Mouse (Mus musculus) C2C12 (cell line): ENCODE measurements around the gene Homer3. TPM values are rescaled to one million over a fixed set of nuclear protein-coding genes. Genes with fewer than 3 reads are reported as not detected.

ENCODE experiments used
- H3K27me3 ChIP-seq: one replicate; pipeline ENCODE4 v1.6.1; 2011; ENCODE audit not compliant: control insufficient read depth, insufficient read depth, insufficient read length
- H3K36me3 ChIP-seq: one replicate; pipeline ENCODE4 v1.6.1; 2011; ENCODE audit not compliant: control insufficient read depth, insufficient read depth
- H3K4me3 ChIP-seq: one replicate; pipeline ENCODE4 v1.5.1; 2011; ENCODE audit warnings: mild to moderate bottlenecking, control low read depth; ENCODE audit not compliant: poor library complexity, insufficient read depth, severe bottlenecking
- H3K79me2 ChIP-seq: one replicate; pipeline ENCODE4 v1.6.1; 2011; ENCODE audit not compliant: control insufficient read depth, insufficient read depth
- H3K79me3 ChIP-seq: one replicate; pipeline ENCODE4 v1.6.1; 2011; ENCODE audit warnings: low read depth, control low read depth
- H3ac ChIP-seq: one replicate; pipeline ENCODE3; 2011; ENCODE audit warnings: low read depth; ENCODE audit not compliant: control insufficient read depth, insufficient read length
- CEBPB ChIP-seq: IDR thresholded peaks from one replicate; pipeline ENCODE4 v1.6.1; 2011; ENCODE audit warnings: low read depth, mild to moderate bottlenecking, control low read depth, moderate library complexity
- CTCF ChIP-seq: IDR thresholded peaks from one replicate; pipeline ENCODE4 v1.5.1; 2011; ENCODE audit not compliant: control insufficient read depth, insufficient read depth, insufficient read length
- FOSL1 ChIP-seq: IDR thresholded peaks from one replicate; pipeline ENCODE4 v1.8.0; 2011; ENCODE audit warnings: mild to moderate bottlenecking, low read length; ENCODE audit not compliant: poor library complexity, insufficient read depth, severe bottlenecking
- MAX ChIP-seq: IDR thresholded peaks from one replicate; pipeline ENCODE4 v1.6.1; 2011; ENCODE audit warnings: mild to moderate bottlenecking, control low read depth
- MYOD1 ChIP-seq: IDR thresholded peaks from one replicate; pipeline ENCODE4 v1.6.1; 2011; ENCODE audit warnings: low read depth; ENCODE audit not compliant: control insufficient read depth, insufficient read length
- MYOG ChIP-seq: IDR thresholded peaks from one replicate; pipeline ENCODE4 v1.6.1; 2011; ENCODE audit not compliant: control insufficient read depth, insufficient read length; ENCODE audit errors: extremely low read depth
- USF1 ChIP-seq: IDR thresholded peaks from one replicate; pipeline ENCODE4 v1.6.1; 2011; ENCODE audit warnings: low read depth, mild to moderate bottlenecking, control low read depth, moderate library complexity
- polyA plus RNA-seq: library from polyadenylated mRNA; unstranded; fragments of >200 nt; fragmentation: generic; extraction: Trizol; gene quantifications from one replicate; pipeline ENCODE4 v1.2.1, GENCODE M21; 2012; ENCODE audit warnings: missing spikeins

Gene Homer3
- polyA plus RNA-seq, 1 experiment = 66.5 TPM

DNA sequence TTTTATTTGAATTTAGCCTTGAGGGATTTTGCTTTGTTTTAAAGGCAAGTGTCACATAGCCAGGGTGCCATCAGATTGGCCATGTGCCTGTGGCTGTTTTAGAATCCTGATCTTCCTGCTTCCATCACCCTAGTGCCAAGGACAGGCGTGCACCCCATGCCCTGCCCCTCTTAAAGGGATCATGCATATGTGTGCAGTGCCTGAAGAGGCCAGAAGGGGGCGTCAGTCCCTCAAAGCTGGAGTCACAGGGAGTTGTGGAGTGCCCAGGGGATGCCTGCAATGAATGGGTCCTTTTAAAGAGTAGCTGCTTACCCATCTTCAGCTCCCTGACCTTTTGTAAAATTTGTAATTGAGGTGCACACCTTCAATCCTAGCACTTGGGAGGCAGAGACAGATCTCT lies 26.7 kb downstream of the Homer3 start:
- TF ChIP-seq MAX (no peak), CTCF (peak; percentile 60), MYOD1 (no peak)
- peaks cover 28% of the 10 kb centered on the region for H3K36me3 ChIP-seq
- no peak overlapping the region for H3ac ChIP-seq
- H3K4me3 ChIP-seq = no peak overlapping the region
- H3K79me2 ChIP-seq = peaks cover 11% of the 10 kb centered on the region
- no peaks in the 10 kb centered on the region for H3K27me3 ChIP-seq
- no peaks in the 10 kb centered on the region for H3K79me3 ChIP-seq

DNA sequence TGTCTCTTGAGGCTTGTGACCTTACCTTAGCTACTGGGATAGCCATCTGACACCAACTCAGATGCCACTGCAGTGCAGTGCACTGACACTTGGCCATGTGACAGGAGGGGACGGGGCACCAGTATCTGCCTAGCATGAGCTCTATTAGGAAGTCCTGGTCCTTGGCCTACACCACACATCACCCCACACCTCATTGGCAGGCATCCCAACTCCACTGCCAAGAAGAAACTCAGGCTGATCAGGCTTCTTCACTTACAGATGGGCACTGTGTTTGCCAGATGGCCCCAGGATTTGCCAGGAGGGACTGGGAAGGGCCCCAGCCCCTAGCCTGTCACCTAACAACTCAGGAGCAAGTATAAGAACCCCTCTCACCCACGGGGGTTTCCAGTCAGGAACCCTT lies 30.8 kb downstream of the Homer3 start:
- Histone ChIP-seq H3K36me3 (peaks cover 16% of the 10 kb centered on the region), H3K79me3 (no peaks in the 10 kb centered on the region), H3K79me2 (no peaks in the 10 kb centered on the region), H3K4me3 (no peak overlapping the region), H3K27me3 (no peaks in the 10 kb centered on the region), H3ac (no peak overlapping the region)
- no peak for TF ChIP-seq CTCF
- no peak for TF ChIP-seq FOSL1
- TF ChIP-seq MAX = no peak
- TF ChIP-seq MYOD1 = no peak
- no peak for TF ChIP-seq CEBPB
- no peak for TF ChIP-seq USF1
- no peak for TF ChIP-seq MYOG

DNA sequence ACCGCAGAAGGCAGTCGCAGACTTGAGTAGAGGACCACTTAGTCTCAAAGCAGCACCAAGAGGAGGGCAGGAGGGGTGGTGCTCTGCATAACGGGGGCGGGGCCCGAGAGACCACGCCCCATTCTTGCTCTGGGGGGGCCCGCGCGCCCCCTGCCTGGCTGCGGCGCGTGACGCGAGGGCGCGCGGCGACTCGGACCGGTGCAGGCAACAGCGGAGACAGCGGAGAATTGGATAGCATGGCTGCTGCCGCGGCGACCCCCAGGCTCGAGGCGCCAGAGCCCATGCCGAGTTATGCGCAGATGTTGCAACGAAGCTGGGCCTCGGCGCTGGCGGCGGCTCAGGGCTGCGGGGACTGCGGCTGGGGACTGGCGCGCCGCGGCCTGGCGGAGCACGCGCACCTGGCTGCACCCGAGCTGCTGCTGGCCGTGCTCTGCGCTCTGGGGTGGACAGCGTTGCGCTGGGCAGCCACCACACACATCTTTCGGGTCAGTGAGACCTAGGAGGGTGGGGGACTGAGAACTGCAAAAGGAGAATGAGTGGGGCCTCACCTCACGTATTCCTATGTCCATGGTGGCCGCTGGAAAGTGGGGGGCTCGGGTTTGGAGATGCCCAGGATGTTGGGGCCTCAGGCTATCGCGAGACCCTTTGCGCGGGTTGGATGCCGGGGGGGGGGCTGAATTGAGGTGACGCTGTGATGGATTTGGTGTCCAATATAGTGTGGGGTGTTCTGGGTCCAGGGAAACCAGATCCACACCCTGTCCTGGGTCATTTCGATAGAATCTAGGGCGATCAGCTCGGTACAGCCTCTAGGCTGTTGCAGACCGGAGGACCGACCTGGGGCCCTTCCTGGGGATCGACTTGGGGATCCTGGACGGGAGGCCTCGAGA lies 33.2 kb downstream of the Homer3 start, which contains the start of gene Cers1:
Cers1 (plus strand) TSS at position 152 of the 887 bp plus-strand sequence.
- Histone ChIP-seq H3ac (peak within 1 kb of the TSS; percentile 32), H3K27me3 (no peaks in the 10 kb centered on the region), H3K79me2 (no peaks in the 10 kb centered on the region), H3K4me3 (no peak within 1 kb of the TSS), H3K36me3 (peaks cover 13% of the 10 kb centered on the region), H3K79me3 (no peaks in the 10 kb centered on the region)
- TF ChIP-seq CEBPB (no peak), MAX (no peak), FOSL1 (no peak), CTCF (no peak), MYOG (no peak)

DNA sequence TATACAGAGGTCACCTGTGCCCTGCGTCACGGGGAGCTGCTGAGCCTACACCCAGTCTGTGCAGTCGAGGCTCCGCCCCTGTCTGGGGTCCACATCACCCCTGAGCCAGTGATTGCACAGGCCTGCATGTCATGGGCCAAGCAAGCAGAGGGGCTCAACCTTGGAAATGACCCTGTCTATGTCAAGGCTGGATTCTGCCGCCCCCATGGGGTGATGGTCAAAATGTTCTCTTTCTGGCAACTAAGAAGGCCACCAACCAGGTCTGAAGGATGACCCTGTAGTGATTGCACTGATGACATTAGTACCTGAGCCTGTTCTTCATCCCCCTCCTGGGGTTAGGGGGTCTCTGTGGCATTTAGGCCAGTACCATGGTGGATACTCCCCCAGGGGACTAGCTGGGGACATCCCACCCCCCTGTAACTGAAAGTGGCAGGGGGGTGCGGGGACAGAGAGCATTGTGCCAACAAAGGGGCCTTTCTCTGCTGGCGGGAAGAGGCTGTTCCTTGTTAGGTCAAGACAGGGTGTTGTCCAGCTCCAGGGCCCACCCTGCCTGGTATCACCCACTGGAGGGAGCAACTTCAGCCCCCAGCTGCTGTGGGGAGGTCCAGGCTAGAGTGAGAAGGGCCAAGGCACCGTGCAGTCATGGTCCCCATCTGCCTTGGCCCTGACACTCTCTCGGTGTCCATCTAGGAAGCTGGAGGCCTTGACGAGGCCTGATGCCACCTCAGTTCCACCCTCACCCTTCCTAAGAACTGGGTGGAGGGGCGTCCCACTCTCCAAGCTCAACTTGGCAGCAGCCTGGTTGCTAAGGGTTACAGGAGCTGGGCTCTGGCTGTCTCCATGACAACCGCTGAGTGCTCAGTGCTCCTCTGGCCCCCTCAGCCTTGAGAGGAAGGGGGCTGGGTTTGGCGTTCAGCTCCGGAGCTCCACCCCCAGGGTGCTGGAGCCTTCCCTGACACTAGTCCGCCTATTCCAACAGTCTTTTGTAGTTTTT lies 34.2 kb downstream of the Homer3 start:
- Histone ChIP-seq H3K27me3 (no peaks in the 10 kb centered on the region), H3K36me3 (peaks cover 9% of the 10 kb centered on the region), H3ac (no peak overlapping the region), H3K79me2 (no peaks in the 10 kb centered on the region), H3K4me3 (no peak overlapping the region), H3K79me3 (no peaks in the 10 kb centered on the region)
- TF ChIP-seq CEBPB (no peak), USF1 (no peak), FOSL1 (no peak), MYOG (no peak), MYOD1 (no peak), CTCF (no peak), MAX (no peak)

DNA sequence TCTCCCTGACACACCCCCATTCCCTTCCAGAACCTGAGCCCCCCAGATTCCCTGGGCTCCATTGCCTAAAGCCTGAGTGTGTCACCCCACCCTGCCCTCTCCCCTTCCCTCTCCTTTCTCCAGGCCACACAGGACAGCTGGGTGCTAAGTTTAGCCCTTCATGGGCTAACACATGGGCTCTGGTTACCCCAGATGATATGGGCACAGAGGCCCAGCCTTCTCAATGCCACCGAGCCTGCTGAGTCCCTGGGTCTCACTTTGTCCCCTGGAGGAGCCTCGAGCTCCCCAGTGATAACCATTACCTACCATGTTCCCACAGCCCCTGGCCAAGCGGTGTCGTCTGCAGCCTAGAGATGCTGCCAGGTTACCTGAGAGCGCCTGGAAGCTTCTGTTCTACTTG lies 35.2 kb downstream of the Homer3 start:
- H3K27me3 ChIP-seq = no peaks in the 10 kb centered on the region
- TF ChIP-seq CTCF = no peak
- TF ChIP-seq CEBPB = no peak
- no peak for TF ChIP-seq FOSL1

DNA sequence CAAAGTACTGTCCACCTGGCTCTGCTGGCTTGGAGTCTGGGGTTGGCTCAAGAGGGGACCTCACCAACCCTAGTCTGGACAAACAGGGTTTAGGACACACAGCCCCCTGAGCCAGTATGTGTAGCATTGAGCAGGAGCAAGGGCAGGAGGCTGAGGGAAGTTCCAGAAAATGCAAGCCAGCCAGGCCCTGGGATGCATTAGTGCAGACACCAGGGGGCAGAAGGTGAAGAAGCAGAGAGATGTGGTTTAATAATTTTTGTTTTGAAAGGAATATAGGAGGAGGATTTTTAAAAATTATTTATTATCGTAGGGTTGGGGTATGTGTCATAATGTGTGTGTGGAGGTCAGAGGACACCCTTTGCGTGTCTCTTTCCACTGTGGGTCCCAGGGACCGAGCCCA lies 41.1 kb downstream of the Homer3 start:
- Histone ChIP-seq H3K79me3 (no peaks in the 10 kb centered on the region), H3K79me2 (no peaks in the 10 kb centered on the region), H3ac (no peak overlapping the region), H3K27me3 (no peaks in the 10 kb centered on the region), H3K4me3 (no peak overlapping the region), H3K36me3 (no peaks in the 10 kb centered on the region)
- no peak for TF ChIP-seq CEBPB
- no peak for TF ChIP-seq USF1
- TF ChIP-seq MYOG = no peak
- TF ChIP-seq MAX = no peak
- TF ChIP-seq CTCF = no peak
- TF ChIP-seq MYOD1 = no peak
- TF ChIP-seq FOSL1 = no peak

More for the DNA sequence above, 35.2 kb downstream of the Homer3 start:
- Histone ChIP-seq H3K79me3 (no peaks in the 10 kb centered on the region), H3K4me3 (no peak overlapping the region), H3K79me2 (no peaks in the 10 kb centered on the region), H3ac (no peak overlapping the region), H3K36me3 (peaks cover 5% of the 10 kb centered on the region)
